Mouse (Mus musculus) urinary bladder, adult 18-20 months (tissue): ENCODE results near the gene Myof.

Source experiments
- DNase-seq, 2 experiments: peaks; one replicate each; pipeline ENCODE4 v3.0.0; 2022; ENCODE audit warnings: low spot score in 2 of 2, mixed read lengths in 2 of 2

The Myof gene

GRCm38 (mm10) chr19:38043281-38043981 is at the start of gene Myof:
TSS of gene Myof (minus strand) at chr19:38043577.
- peak in 1 of 2 experiments; percentile 76 for DNase-seq

- no peak for DNase-seq
Measured at GRCm38 (mm10) chr19:38091512-38091985, 48.2 kb upstream of the Myof start.

- no peak for DNase-seq
Measured at GRCm38 (mm10) chr19:38089358-38089757, 46.0 kb upstream of the Myof start.

GRCm38 (mm10) chr19:38086948-38087551 is 43.7 kb upstream of the Myof start:
- no peak for DNase-seq

GRCm38 (mm10) chr19:38085841-38086240 is 42.5 kb upstream of the Myof start:
- no peak for DNase-seq

GRCm38 (mm10) chr19:38082931-38083525 is 39.7 kb upstream of the Myof start:
- DNase-seq, result no peak

- DNase-seq, result no peak
Measured at GRCm38 (mm10) chr19:38081361-38081760, 38.0 kb upstream of the Myof start.

GRCm38 (mm10) chr19:38077851-38078540 is 34.6 kb upstream of the Myof start:
- DNase-seq, result no peak

- DNase-seq, result no peak
Measured at GRCm38 (mm10) chr19:38076251-38076650, 32.9 kb upstream of the Myof start.

GRCm38 (mm10) chr19:38075051-38075450 is 31.7 kb upstream of the Myof start:
- no peak for DNase-seq

GRCm38 (mm10) chr19:38073226-38073625 is 29.8 kb upstream of the Myof start:
- no peak for DNase-seq

- DNase-seq, result no peak
Measured at GRCm38 (mm10) chr19:38064051-38064450, 20.7 kb upstream of the Myof start.

GRCm38 (mm10) chr19:38063201-38063600 is 19.8 kb upstream of the Myof start:
- no peak for DNase-seq

GRCm38 (mm10) chr19:38056931-38057330 is 13.6 kb upstream of the Myof start:
- DNase-seq, result no peak

- no peak for DNase-seq
Measured at GRCm38 (mm10) chr19:38056276-38056675, 12.9 kb upstream of the Myof start.

- DNase-seq, result no peak
Measured at GRCm38 (mm10) chr19:38055798-38056197, 12.4 kb upstream of the Myof start.

GRCm38 (mm10) chr19:38054720-38055192 is 11.4 kb upstream of the Myof start, which contains the start of gene Cep55:
TSS of gene Cep55 (plus strand) at chr19:38055011.
- DNase-seq, result peak; percentile 93 to 94

GRCm38 (mm10) chr19:38054149-38054719 is 10.9 kb upstream of the Myof start:
- DNase-seq, result no peak

GRCm38 (mm10) chr19:38053227-38054041 is 10.1 kb upstream of the Myof start:
- no peak for DNase-seq

GRCm38 (mm10) chr19:38049686-38050085 is 6.3 kb upstream of the Myof start:
- no peak for DNase-seq

- DNase-seq, result no peak
Measured at GRCm38 (mm10) chr19:38045198-38045597, 1.8 kb upstream of the Myof start.
